Mouse (Mus musculus): ENCODE measurements around the gene Cldn14.

- TF ChIP-seq CTCF (conservative IDR thresholded peaks at IDR 0.05; ENCODE audit: low read length) = no peak
- no peak for TF ChIP-seq NANOG (IDR thresholded peaks at IDR 0.05; ENCODE audit: borderline replicate concordance, low read length)
- TF ChIP-seq POU5F1 (IDR thresholded peaks at IDR 0.05; ENCODE audit: borderline replicate concordance, low read length) = no peak
Measured at GRCm38 (mm10) chr16:93912808-93913207, 95.8 kb downstream of the Cldn14 start.

Data from E14TG2a.4 (cell line).